Mouse (Mus musculus) adrenal gland, postnatal 14 days (tissue): Measurements from ENCODE around the gene Trim63. TPM values are rescaled to one million over a fixed set of nuclear protein-coding genes. Genes with fewer than 3 reads are reported as not detected.
A peak's percentile ranks its signal among the peaks of the same experiment; 100 is the strongest.
"Not testable (repeated sequence)": the region's sequence is repeated elsewhere in the genome, so short reads cannot be mapped to it uniquely, and the experiment has no call there.

Source experiments
- DNase-seq: peaks from one replicate; pipeline ENCODE4 v3.0.0; 2021; ENCODE audit warnings: mixed read lengths
- long read RNA-seq, 2 experiments: library from polyadenylated mRNA; stranded (forward); transcript quantifications; one replicate each; pipeline ENCODE4 v2.0.0; 2021
- total RNA-seq: library from RNA; stranded (reverse); gene quantifications from 2 replicates; pipeline ENCODE4 v1.2.3, GENCODE M21; 2021

Trim63 gene
- total RNA-seq, result not detected in 2 replicates
- long read RNA-seq, experiment 1, partial matches to known transcripts, result 0 of 1 reads
- long read RNA-seq, experiment 1, other reads (novel, unspliced or antisense), result 0 of 1 reads
- long read RNA-seq, experiment 2, result 0 reads

DNA sequence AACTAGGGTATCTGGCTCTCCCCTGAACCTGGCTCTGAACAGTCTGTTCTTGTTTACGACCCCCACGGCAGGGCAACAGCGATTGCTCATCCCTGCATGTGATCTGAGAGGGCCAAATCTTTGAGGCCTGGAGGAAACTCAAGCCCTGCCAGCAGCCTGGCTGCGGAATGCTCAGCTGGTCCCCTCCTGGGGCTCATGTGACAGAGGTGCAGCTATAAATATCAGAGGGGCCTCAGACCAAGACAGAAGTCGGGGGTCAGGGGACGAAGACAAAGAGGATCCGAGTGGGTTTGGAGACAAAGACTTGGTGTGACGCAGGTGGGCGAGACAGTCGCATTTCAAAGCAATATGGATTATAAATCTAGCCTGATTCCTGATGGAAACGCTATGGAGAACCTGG is at the start of gene Trim63:
Gene Trim63 (plus strand): TSS at position 245 of the 400 bp plus-strand sequence.
- no peak for DNase-seq

DNA sequence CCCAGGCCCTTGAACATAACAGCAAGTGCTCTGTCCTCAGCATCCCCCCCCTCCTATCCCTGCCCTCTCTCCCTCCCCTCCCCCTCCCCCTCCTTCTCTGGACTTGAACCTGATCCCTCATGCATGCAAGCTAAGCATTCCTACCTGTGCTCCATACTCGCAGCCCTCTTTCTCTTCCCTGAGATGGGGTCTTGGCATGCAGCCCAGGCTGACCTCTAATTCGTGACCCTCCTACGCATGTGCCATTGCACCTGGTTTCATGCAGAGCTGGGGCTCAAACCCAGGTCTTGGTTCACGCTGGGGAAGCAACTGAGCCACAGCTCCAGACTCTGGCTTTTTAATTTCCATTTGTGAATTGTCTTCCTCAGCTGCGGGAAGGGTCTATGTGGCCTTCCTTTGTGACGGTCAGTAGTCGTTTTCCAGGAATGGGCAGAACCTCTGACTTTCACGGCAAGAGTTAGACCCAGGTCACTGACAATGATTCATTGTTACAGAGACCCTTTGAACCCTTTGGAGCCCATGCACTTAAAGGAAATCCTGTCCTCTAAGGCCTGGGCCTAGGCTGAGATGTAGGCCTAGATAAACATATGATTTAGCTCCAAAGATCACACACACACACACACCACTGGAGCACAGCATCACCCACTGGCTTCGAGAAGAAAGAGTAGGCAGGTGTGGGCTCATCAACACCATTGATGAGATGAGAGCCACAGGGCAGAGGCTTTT is 48.9 kb upstream of the Trim63 start:
- no peak for DNase-seq

DNA sequence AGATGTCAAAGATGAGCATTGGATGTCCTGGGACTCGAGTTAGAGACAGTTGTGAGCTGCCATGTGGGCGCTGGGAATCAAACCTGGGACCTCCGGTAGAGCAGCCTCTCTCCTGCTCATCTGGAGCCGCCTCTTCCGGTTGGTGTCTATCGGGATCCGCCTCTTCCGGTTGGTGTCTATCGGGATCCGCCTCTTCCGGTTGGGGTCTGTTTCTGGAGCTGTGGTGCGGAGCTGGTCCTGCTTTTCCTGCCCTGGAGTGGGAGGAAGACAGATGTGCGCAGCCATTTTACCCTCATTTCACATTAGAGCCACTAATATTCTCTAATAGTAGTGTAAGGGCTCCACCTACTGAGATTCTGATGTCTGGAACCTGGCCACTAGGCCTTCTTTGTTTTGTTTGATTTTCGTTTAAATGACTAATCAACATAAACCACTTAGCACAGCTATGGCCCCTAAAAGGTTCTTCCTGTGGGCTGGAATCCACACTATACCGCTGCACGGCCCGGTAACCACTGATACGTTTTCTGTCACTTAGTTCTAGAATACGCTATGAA is 46.7 kb upstream of the Trim63 start:
- no peak for DNase-seq

DNA sequence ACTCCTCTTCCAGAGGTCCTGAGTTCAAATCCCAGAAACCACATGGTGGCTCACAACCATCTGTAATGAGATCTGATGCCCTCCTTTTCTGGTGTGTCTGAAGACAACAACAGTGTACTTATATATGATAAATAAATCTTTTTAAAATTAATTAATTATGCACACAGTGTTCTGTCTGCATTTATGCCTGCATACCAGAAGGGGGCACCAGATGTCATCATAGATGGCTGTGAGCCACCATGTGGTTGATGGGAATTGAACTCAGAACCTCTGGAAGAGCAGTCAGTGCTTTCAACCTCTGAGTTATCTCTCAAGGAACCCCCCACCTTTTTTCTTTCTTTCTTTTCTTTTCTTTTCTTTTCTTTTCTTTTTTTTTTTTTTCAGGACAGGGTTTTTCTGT is 45.3 kb upstream of the Trim63 start:
- not testable (repeated sequence) for DNase-seq

DNA sequence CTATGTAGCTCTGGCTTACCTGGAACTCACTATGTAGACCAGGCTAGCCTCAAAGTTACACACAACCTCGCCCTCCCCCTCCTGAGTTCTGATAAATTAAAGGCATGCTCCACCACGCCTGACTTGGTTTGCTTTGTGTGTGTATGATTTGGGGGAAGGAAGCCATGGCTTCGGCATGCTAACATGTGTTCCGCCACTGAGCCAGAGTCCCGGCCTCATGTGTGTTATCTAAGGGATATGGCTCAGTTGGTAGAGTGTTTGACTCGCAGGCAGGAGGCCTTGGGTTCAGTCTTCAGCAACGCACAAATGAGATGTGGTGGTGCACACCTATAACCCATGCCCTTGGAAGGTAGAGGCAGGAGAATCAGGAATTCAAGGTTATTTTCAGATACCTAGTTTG is 42.9 kb upstream of the Trim63 start:
- DNase-seq, result no peak

DNA sequence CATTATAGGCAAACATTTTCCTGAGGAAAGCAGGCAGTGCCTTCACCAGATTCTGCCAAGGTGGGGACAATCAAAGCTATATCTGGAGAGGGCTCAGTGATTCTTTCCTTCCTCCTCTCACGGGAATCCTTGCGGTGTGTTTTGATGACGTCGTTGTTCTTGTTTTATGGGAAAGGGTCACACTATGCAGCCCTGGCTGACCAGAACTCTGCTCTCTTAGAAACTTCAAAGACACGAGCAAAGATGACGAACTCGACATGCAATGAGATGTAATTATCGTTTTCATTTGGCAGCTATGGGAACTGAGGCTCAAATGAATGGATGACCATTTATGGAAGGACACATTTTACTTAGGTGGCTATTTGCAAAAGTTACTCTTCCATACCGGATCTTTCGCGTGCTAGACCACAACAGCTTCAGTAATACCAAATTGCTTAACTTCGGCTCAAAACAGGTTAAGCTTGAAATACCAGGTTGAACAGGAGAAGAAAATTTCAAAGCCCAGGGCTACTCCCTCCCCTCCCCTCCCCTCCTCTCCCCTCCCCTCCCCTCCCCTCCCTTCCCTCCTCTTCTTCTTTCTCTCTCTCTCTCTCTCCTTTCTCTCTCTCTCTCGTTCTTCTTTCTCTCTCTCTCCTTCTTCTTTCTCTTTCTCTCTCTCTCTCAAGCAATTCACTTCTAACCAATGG is 42.0 kb upstream of the Trim63 start:
- no peak for DNase-seq

DNA sequence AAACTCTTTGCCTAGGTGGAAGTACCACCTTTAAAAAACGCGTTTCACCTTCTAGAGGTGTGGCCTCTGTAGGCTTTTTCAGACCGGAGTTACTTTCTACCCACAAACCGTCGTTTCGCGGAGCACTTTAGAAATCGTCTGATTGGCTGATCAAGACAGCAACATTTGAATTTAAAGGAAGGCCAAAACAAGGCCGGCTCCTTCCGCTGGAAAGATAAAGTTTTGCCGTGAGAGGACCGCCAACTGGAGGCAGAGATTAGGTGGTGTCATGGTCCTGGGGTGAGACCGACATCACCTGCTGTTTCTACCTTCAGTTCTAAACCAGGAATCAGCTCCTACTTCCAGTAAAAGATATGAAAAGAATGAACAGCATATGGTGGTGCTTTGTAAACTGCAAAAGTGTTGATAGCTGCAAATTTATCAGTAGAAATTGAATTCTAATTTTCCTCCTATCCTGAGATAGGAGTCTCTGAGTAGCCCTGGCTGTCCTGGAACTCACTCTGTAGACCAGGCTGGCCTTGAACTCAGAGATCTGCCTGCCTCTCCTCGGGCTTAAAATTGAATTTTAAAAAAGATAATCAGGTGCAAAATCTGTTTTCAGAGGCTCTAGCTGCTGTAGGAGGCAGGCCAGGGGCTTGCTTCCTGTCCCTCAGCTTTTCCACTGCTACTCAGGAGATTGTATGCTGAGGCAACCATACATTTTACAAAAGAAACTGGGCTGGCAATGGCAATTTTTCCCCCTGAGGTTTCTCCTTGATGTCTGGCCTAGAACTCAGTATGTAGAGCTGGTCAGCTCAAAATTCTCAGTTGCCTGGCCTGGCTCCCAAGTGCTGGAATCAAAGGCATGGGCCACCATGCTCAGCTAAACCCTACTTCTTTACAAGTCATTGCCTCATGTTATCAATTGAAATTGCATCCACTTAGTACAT is 41.2 kb upstream of the Trim63 start:
- peak; percentile 42 for DNase-seq

DNA sequence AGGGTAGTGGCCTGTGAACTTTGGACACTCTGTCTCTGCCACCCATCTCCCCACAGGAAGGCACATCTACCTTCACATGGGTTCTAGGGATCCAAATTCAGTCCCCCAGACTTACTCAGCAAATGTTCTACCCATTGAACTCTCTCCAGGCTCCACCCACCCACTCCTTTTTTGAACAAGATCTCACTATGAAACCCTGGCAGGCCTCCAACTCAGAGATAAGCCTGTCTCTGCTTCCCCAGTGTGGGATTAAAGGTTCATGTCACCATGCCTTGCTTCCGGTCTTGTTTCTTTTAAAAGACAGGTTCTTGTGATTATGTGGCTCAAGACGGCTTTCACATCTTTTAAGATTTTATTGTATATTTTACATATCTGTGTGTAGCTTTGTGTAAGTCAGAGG is 30.0 kb upstream of the Trim63 start:
- DNase-seq, result no peak

DNA sequence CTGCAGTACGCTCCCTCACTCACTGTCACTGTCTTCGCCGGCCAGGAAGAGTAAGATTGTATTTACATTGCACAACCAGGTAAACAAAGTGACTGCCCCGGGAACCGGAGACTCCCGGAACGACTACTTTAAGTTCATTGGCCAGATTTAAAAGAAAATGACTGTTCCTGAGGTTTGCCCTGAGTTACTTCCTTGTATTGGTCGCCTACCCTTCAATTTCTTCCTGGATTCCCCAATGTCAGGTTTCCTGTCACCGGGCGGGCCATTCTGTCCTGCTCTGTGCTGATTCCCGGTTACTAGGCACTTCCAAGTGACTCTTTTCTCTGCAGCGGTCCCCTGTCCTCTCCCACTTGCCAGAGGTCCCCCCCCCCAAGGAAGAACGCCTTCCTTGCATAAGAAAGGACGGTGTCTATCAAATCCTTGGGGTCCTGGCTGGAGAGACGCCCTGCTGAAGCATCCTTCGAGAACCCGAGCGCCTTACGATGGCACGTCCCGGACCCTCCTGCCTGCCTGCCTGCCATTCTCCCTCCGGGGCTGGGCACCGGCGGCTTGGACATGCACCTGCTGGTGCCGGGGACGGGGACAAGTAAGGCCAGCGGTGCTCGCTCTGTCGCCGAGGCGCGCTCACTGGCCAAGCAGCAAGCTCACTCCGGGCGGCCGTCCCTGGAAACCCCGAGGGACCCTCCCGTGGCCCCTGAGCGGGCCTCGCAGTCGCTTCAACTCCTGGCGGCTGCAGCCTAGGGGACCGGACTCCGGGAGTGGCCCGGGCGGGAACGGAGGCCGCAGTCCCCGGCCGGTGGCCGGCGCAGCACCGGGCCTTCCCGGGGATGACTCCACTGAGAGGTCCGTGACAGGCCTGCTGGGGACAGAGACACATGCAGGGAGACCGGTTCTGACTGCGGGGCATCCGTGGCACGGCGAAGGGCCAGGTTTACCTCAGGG is 28.4 kb upstream of the Trim63 start:
- peak; percentile 61 for DNase-seq

DNA sequence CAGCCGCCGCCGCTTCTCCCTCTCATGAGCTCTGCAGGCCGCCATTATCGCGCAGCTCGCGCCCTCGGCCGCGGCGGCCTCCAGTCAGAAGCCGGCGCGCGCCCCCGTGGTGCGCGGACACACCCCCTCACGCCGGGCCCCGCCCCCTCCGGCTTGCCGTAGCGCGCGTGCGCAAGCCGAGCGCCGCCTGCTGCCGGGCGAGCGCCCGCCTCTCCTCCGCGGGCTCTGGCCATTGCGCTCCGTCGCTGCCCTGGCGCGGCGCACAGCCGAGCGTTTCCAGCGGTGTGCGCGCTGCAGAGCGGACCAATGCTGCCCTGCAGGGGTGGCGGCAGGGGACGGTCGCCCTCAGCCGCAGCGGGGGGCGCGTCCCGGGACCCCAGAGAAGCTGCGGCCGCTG is 27.8 kb upstream of the Trim63 start:
- DNase-seq, result peak; percentile 99

DNA sequence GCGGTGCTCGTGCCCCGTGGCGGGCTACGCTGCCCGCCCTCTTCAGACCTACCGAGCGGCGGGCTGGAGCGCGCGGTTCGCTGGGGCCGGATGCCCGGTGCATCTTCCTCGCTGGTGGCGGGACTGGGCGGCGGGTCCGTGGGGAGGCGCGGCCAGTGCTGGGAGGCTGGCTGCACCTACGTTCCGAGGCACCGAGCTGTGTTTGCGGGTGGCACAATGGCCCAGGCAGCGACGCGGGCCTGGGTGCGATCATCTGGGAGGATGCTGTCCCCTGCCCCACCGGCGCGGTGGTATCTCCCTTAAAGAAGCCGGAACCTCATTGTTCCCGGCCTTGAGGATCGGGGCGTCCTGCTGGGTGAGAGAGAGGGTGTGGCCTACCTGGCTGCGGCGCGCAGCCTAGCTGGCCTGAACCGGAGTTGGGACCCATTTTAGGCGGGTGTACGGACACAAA is 27.3 kb upstream of the Trim63 start, which contains the start of gene Pdik1l:
Gene Pdik1l (minus strand): TSS at position 321 of the 451 bp plus-strand sequence.
- peak; percentile 90 for DNase-seq

DNA sequence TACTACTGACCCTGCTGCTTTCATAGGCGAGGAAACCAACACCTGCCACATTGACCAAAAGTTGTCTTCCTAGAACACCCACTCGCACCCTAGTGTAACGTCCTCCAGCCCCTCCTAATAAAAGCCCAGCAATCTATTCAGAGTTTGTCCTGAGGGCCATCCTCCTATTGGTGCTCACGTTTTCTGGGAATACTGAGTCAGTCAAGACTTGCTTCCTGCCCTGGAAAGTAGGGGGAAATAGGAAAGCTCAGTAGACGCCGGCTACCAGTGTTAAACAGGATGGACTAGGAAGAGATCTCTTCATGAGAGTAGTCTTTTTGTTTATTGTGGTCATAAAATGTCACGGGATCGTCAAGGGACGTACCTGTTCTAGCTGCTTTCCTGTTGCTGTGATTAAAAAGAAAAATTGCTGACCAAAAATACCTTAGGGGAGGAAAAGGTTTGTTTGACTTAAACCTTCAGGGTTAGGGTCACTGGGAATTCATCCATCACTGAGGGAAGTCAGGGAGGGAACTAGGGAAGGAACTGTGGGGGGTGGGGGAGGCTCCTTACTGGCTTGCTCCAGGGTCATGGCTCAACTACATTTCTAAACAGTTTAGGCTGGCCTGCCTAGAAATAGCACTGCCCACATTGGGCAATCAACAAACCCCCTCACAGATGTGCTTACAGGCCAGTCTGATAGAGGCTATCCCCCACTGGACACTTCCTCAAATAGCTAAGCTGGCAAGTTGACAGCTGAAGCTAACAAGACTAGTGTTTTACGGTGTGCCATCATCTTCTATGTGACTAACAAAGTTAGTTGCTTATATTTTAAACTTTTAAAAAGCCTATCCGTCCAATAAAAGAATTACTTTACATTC is 26.3 kb upstream of the Trim63 start:
- DNase-seq, result no peak

DNA sequence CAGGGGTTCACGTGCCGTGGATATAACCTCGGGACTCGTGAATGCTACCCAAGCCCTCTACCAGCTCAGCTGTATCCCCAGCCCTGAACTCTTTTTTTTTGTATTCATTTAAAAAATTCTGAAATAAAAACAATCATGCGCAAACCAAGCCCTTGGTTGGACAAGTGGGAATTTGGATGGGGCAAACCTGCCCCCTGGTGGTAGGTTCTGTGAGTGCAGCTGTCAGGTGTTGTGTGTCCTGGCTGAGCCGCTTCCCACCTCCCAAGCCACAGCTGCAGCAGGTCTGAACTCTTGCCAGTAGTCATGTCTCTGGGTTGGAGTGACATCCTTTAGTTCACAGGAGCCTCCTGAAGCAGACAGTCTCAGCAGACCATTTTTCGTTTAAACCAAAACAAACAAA is 22.9 kb upstream of the Trim63 start:
- peak; percentile 85 for DNase-seq

DNA sequence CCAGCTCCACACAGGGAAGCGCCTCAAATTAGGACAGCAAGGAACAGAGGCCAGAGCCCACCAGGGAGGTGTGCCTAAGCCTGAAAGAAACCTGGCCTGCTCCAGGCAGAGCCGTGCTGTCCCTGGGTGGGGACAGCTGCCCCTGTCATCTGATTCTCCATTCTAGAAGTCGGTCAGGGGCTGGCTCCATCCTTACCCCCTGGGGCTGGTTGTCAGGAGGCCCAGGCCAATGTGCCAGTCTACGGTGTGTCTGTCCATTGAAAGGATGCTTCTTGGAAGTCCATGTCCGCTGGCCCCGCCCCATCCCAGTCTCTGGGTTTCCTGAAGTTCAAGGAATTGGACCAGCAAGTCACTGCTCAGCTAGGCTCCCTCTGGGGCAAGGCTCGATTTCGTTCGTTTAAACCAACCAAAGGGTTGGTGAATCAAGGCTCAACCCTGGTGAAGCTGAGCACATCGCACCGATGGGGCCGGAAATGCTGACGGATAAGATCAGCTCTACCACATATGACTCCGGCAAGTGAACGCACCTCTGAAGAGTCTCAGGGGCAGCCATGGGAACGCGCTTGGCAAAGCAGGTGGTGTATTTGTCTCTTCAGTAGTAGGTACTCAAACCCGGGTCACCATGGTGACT is 21.7 kb upstream of the Trim63 start:
- DNase-seq, result no peak

DNA sequence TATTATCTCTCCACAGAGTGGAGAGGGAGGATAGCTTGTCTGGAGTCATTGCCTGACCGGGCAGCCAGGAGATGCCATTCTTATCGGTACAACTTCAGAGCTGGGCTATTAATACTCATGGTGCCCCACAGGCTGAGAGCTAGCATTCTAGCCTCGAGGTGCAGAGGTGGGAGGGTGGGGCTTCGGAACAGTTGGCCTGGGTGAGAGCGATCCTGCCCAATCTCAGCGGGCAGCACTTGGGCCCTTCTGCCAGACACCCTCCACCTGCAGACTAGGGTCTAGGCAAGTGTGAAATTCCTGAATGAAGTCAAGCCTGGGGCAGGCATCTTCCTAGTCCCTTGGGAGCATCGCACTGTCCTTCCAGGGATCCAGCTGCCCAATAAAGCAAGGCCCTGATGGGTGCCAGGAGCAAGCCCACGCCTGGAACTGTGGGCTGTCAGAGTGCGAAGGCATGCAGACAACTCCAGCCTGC is 21.2 kb upstream of the Trim63 start:
- no peak for DNase-seq

DNA sequence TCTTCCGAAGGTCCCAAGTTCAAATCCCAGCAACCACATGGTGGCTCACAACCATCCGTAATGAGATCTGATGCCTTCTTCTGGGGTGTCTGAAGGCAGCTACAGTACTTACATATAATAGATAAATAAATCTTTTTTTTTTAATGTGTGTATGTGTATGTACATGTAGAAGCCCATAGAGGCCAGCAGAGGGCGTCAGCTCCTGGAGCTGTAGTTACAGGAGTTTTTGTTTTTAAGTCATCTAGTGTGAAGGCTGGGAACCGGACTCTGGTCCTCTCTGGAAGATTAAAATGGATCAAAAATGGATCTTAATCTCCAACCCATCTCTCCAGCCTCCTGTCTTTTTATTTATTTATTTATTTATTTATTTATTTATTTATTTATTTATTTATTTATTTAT is 18.8 kb upstream of the Trim63 start:
- not testable (repeated sequence) for DNase-seq

DNA sequence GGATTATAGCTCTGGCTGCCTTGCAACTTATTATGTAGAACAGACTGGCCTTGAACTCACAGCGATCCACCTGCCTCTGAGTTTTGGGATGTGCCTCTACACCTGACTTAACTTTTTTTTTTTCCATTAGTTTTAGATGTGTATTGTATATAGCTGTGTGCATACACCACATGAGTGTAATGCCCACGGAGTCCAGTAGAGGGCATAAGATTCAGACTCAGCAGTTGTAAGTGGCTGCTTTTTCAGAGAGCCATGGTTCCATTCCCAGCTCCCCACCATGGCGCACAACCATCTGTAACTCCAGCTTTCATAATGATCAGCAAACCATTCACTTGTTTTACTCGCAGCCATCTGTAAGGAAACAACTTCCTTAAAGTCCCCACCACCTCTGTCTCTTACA is 18.4 kb upstream of the Trim63 start:
- no peak for DNase-seq

DNA sequence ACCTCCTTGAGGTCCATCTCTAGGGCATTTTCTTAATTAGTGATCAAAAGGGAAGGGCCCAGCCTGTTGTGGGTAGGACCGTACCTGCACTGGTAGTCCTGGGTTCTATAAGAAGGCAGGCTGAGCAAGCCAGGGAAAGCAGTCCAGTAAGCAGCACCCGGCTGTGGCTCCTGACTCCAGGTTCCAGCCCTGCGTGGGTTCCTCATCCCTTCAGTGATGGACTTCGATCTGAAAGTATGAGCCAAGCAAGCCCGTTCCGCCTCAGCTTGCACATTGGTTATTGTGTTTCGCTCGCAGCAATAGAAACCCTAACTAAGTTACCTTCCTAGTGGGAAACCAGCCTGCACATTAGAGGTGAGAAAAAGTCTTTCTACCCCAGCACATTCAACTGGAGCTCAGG is 17.6 kb upstream of the Trim63 start:
- no peak for DNase-seq
